Mouse (Mus musculus): ENCODE data around the gene Plvap.

The Plvap gene

GRCm38 (mm10) chr8:71466198-71466597, 45.4 kb downstream of the Plvap start:
- DNase-seq (ENCODE audit: low spot score in 2 of 2): no peak

- DNase-seq (ENCODE audit: low spot score in 2 of 2): no peak
These were observed 45.8 kb downstream of the Plvap start for GRCm38 (mm10) chr8:71465733-71466132.

DNA sequence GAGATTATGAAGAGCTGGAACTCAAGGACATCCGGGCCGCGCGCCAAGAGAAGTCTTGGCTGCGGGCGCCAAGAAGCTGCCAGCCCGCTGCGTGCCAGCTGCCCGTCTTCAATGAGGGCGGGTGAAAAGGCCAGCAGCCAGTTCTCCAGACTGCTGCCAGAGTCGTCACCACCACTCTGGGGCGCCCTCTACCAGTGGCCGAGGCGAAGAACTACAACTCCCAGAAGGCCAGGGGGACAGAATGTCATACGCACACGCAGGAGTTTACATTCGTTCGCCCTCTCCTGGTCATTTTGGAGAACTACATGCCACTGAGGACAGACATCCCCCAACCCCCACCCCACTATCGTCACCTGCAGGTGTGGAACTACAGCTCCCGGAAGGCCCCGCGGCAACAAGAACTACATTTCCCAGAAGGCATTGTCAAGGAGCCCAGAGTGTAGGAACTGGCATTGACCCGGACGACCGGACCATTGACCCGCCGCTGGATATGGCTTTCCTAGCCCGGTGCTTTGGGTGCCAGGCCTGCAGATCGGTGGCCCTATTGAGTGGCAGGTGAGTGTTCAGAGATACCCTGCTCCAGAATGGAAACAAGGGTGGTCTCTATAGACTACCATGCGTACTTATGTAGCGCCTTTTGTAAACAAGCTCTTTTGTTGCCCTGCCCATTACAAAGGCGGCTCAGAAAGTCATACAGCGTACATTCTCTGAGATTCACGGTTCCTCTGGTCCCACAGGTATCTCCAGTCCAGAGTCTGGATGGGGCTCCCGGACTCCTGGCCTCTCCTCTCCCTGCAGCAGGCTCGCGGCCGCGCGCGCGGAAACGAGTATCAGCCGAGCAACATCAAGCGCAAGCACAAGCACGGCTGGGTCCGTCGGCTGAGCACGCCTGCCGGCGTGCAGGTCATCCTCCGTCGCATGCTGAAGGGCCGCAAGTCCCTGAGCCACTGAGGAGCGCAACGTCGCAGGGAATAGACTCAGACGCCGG, 46.7 kb downstream of the Plvap start, which contains the start of gene Mrpl34:
Gene Mrpl34, plus strand, starts transcription at position 447 of the 988 bp plus-strand sequence.
- peak; percentile 100 for DNase-seq (ENCODE audit: low spot score in 2 of 2)

GRCm38 (mm10) chr8:71463188-71464033, 48.1 kb downstream of the Plvap start, which contains the start of gene Abhd8:
TSS of gene Abhd8 (minus strand) at chr8:71463655.
- DNase-seq (ENCODE audit: low spot score in 2 of 2): peak; percentile 99

DNA sequence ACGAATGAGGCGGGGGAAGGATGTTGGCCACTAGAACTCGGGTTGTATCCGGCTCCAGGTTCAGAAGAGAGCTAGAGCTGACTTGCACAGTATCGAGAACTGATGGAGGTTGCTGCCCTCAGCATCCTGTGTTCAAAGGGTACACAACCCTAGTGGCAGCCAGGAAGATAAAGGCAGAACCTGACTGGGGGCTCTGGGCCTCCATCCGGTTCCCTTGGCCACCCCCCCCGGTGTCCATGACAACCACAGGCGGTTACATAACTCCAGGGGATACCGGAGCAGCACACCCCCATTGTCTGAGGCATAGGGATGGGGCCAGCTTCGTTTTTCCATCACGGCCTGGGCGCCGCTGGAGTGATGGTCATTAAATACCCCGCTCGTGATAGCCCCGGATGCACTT, 48.8 kb downstream of the Plvap start:
- peak; percentile 66 to 71 for DNase-seq (ENCODE audit: low spot score in 2 of 2)

DNA sequence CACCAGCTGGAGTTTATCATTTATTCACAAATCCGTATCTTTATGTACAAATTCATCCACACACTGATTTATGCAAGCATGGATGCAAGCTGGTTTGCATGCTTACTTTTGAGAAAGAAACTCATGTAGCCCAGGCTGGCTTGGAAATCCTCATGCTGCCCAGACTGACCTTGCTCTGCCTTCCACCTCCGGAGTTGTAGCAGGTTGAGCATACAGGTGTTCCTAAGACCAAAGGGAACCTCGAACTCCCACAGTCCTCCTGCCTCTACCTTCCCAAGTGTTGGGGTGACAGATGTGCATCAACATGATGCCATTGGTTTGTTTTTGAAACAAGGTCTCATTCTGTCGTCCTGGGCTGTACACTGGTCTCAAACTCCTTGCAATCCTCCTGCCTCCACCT, 49.4 kb downstream of the Plvap start:
- no peak for DNase-seq (ENCODE audit: low spot score in 2 of 2)

DNA sequence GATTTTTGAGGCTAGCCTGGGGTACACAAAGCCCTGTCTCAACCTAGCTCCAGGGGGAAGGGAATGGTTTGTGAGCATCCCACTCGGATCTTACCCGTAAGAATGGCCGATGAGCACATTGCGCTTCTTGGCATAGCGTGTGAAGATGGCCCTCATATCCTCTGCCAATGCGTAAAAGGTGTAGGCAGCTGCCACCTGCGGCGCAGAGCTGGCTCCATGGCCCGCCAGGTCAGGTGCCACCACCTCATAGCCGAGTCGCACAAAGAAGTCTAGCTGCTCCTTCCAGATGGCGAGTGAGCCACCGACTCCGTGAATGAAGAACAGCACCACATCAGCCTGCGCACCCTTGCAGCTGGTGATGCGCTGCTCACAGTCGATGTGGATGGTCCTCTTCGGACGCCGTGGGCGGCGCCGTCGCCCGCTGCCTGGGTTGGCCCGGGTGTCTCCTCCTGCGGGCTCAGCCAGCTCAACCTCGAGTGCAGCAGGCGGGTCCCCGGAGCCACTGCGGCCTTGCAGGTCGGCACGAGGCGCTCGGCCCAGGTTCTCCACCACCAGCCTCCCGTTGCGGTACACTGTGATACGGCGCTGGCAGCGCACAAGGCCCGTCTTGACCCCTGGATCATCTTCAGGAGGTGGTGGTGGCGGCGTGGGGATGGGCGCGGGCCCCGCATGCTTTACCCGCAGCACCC, 50.3 kb downstream of the Plvap start:
- no peak for DNase-seq (ENCODE audit: low spot score in 2 of 2)

DNA sequence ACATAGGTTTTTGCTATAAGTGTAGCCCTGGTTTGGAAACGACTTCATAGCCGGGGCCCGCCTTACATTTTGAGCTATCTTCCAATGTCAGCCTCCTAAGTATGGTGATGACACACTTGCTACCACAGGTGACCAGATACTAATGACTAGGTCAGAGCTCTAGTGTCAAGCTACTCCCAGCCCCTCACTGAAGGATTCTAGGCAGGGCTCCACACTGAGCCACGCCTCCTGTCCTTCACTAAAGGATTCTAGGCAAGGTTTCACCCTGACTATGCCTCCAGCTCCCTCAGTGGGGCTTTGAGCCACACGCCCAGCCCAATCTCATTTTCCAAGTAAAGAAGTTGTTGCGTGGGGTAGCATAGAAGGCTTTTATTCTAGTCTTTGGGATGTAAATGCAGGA, 50.8 kb downstream of the Plvap start:
- DNase-seq (ENCODE audit: low spot score in 2 of 2): no peak

- DNase-seq (ENCODE audit: low spot score in 2 of 2): no peak
These were observed 53.8 kb downstream of the Plvap start for GRCm38 (mm10) chr8:71457659-71458270.

- DNase-seq (ENCODE audit: low spot score in 2 of 2): no peak
These were observed 54.6 kb downstream of the Plvap start for GRCm38 (mm10) chr8:71456906-71457305.

DNA sequence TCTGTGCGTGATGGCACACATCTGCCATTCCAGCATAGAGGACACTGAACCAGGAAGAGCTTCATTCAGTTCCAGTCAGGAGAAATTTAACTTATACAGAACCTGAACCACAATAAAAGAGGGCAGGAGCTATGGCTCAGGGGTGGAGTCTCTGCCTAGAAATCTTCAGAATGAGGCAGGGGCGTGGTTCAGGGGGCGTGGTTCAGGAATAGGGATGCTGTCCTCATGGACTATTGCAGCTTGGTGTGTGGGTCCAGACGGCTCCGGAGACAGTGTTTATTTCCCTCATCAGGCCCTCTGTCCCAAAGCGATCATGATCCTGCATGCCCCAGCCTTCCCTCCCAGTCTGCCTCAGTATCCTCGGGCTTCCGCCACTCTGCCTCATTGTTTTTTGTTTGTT, 56.9 kb downstream of the Plvap start:
- DNase-seq (ENCODE audit: low spot score in 2 of 2): no peak

DNA sequence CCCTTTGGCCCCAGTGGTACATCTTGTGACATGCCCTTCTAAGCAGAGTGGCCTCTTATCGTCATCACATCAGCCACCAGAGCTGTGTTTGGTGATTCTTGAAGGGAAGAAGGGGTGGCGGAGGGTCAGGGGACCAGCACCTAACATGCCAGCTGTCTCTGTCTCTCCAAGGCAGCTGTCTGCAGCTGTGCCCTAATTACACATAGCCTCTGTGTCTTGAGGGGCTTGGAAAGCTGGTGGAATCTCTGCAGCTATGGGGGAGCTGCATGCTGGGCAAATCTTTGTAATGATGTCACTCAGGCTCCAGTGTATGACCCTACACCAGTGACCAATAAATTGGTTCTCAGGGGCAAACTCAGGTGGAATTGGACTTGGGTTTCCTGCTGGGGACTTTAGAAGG, 58.9 kb downstream of the Plvap start:
- no peak for DNase-seq (ENCODE audit: low spot score in 2 of 2)

DNA sequence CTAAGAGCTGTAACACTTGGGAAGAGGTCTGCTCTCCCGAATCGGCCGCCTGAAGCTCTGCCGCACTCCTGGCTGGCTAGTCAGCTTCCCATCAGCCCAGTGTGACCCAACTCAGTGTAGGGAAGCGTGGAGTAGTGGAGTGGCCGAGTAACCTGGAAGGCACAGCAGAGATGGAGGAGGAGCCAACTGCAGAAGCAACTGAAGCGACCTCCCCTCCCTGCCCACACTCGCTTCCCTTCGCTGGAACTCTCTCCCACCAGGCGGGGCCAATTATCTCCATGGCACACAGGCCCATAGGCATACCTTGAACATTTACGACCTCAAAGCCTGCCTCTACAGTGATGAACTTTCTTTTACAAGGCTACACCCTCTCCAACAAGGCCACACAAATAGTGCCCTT, 59.8 kb downstream of the Plvap start:
- no peak for DNase-seq (ENCODE audit: low spot score in 2 of 2)

GRCm38 (mm10) chr8:71451337-71451736, 60.2 kb downstream of the Plvap start:
- DNase-seq (ENCODE audit: low spot score in 2 of 2): no peak

Data from right cerebral cortex, adult 2 months (tissue).